Mouse (Mus musculus) thymus, adult 2 months (tissue): ENCODE data around the gene Nt5c2.

Experiments
- CTCF ChIP-seq: fragments of 200-500 bp; IDR thresholded peaks from 2 replicates; pipeline ENCODE4 v1.5.1; 2012; ENCODE audit warnings: mild to moderate bottlenecking, control low read depth, low read length, moderate library complexity, borderline replicate concordance; ENCODE audit not compliant: control insufficient read depth, poor library complexity, insufficient read depth; ENCODE audit errors: extremely low read depth
- POLR2A ChIP-seq: fragments of 200-500 bp; IDR thresholded peaks from 2 replicates; pipeline ENCODE4 v1.6.1; 2012; ENCODE audit warnings: mild to moderate bottlenecking, low read length, control low read depth, moderate library complexity; ENCODE audit not compliant: control insufficient read depth, poor library complexity, insufficient read depth; ENCODE audit errors: extremely low read depth

- no peak for TF ChIP-seq CTCF
- TF ChIP-seq POLR2A = no peak
Measured at GRCm38 (mm10) chr19:46908207-46908606, 106.7 kb downstream of the Nt5c2 start.
